Mouse (Mus musculus) CH12.LX (cell line): Measurements from ENCODE around the gene Ube2t. TPM values are rescaled to one million over a fixed set of nuclear protein-coding genes. Genes with fewer than 3 reads are reported as not detected.

Experiments used
- DNase-seq: peaks from one replicate; pipeline ENCODE4 v3.0.0-alpha.2; 2013; ENCODE audit errors: extremely low read depth
- H3K27ac ChIP-seq: 2 replicates; pipeline ENCODE4 v1.5.1; 2012; ENCODE audit warnings: low read depth, mild to moderate bottlenecking, control low read depth, moderate library complexity; ENCODE audit not compliant: insufficient read depth
- H3K27me3 ChIP-seq: replicated peaks from 2 replicates; pipeline ENCODE3; 2012; ENCODE audit warnings: inconsistent platforms
- H3K36me3 ChIP-seq, 2 experiments: replicated peaks in 1 of 2; 2 replicates each; pipeline versions ENCODE3 to v1.6.1; 2012; ENCODE audit warnings: inconsistent platforms in 1 of 2, low read length in 1 of 2, mild to moderate bottlenecking in 1 of 2, mixed read lengths in 1 of 2, moderate library complexity in 1 of 2; ENCODE audit not compliant: control insufficient read depth in 1 of 2, insufficient read depth in 1 of 2
- H3K4me1 ChIP-seq, 2 experiments: 2 replicates each; pipeline ENCODE4 v1.6.1; 2012; ENCODE audit warnings: inconsistent platforms in 1 of 2, moderate library complexity in 1 of 2; ENCODE audit not compliant: insufficient read depth in 2 of 2, control insufficient read depth in 1 of 2
- H3K4me2 ChIP-seq: 2 replicates; pipeline ENCODE4 v1.6.1; 2012; ENCODE audit warnings: low read depth, mild to moderate bottlenecking, control low read depth; ENCODE audit not compliant: poor library complexity, insufficient read depth, severe bottlenecking
- H3K4me3 ChIP-seq, 3 experiments: fragments of 150-350 bp in 1 of 3; sonication (generic) in 1 of 3; replicated peaks in 1 of 3; 2 replicates each; pipeline versions ENCODE3 to v1.5.1; 2011 to 2012; ENCODE audit warnings: low read depth in 2 of 3, low read length in 2 of 3, mild to moderate bottlenecking in 2 of 3, moderate library complexity in 2 of 3, control low read depth in 1 of 3, improper control_type of control experiment in 1 of 3, inconsistent platforms in 1 of 3, mixed read lengths in 1 of 3; ENCODE audit not compliant: poor library complexity in 1 of 3
- H3K79me2 ChIP-seq: replicated peaks from 2 replicates; pipeline ENCODE4 v1.6.1; 2012; ENCODE audit warnings: mild to moderate bottlenecking, moderate library complexity; ENCODE audit not compliant: control insufficient read depth, poor library complexity, insufficient read depth, severe bottlenecking; ENCODE audit errors: extremely low read depth
- H3K9ac ChIP-seq: 2 replicates; pipeline ENCODE4 v1.6.1; 2012; ENCODE audit warnings: low read depth, mild to moderate bottlenecking, control low read depth, moderate library complexity; ENCODE audit not compliant: insufficient read depth
- H3K9me3 ChIP-seq: replicated peaks from 2 replicates; pipeline ENCODE3; 2012; ENCODE audit warnings: low read length, inconsistent platforms, mixed read lengths
- BHLHE40 ChIP-seq: IDR thresholded peaks from 2 replicates; pipeline ENCODE4 v1.6.1; 2011; ENCODE audit warnings: mild to moderate bottlenecking, low read depth, low read length, improper control_type of control experiment
- CHD1 ChIP-seq: IDR thresholded peaks from 2 replicates; pipeline ENCODE4 v1.6.1; 2012; ENCODE audit warnings: low read depth, low read length, improper control_type of control experiment, inconsistent platforms
- CTCF ChIP-seq, 2 experiments: IDR thresholded peaks in 1 of 2; conservative IDR thresholded peaks in 1 of 2; 2 replicates each; pipeline ENCODE4 v1.5.1; 2011 to 2012; ENCODE audit warnings: low read depth in 2 of 2, low read length in 2 of 2, improper control_type of control experiment in 1 of 2, inconsistent platforms in 1 of 2, mild to moderate bottlenecking in 1 of 2, moderate library complexity in 1 of 2
- E2F4 ChIP-seq: IDR thresholded peaks from 2 replicates; pipeline ENCODE4 v1.6.1; 2011; ENCODE audit warnings: low read depth, low read length, improper control_type of control experiment; ENCODE audit not compliant: insufficient replicate concordance
- ELF1 ChIP-seq: IDR thresholded peaks from 2 replicates; pipeline ENCODE4 v1.6.1; 2014; ENCODE audit warnings: low read depth, mild to moderate bottlenecking, inconsistent platforms, low read length, improper control_type of control experiment
- EP300 ChIP-seq: IDR thresholded peaks from 2 replicates; pipeline ENCODE4 v1.6.1; 2011; ENCODE audit warnings: low read length, improper control_type of control experiment
- JUN ChIP-seq: IDR thresholded peaks from 2 replicates; pipeline ENCODE4 v1.6.1; 2011; ENCODE audit warnings: low read depth, mild to moderate bottlenecking, low read length, improper control_type of control experiment, moderate library complexity; ENCODE audit not compliant: insufficient read depth
- MAZ ChIP-seq: IDR thresholded peaks from 2 replicates; pipeline ENCODE4 v1.6.1; 2012; ENCODE audit warnings: low read depth, mild to moderate bottlenecking, inconsistent platforms, low read length, improper control_type of control experiment, moderate library complexity
- MXI1 ChIP-seq: IDR thresholded peaks from 2 replicates; pipeline ENCODE4 v1.6.1; 2011; ENCODE audit warnings: mild to moderate bottlenecking, low read depth, low read length, improper control_type of control experiment
- MYC ChIP-seq: IDR thresholded peaks from 2 replicates; pipeline ENCODE4 v1.6.1; 2011; ENCODE audit warnings: low read depth, mild to moderate bottlenecking, improper control_type of control experiment, low read length
- NRF1 ChIP-seq: IDR thresholded peaks from 2 replicates; pipeline ENCODE4 v1.6.1; 2014; ENCODE audit warnings: low read depth, mild to moderate bottlenecking, inconsistent platforms, low read length, improper control_type of control experiment, moderate library complexity
- PAX5 ChIP-seq: IDR thresholded peaks from 2 replicates; pipeline ENCODE4 v1.6.1; 2012; ENCODE audit warnings: low read length, inconsistent platforms, mixed read lengths
- RAD21 ChIP-seq: IDR thresholded peaks from 2 replicates; pipeline ENCODE4 v1.6.1; 2011; ENCODE audit warnings: low read depth, mild to moderate bottlenecking, low read length, improper control_type of control experiment, moderate library complexity
- SIN3A ChIP-seq: IDR thresholded peaks from 2 replicates; pipeline ENCODE4 v1.6.1; 2012; ENCODE audit warnings: low read length, improper control_type of control experiment, inconsistent platforms
- TBP ChIP-seq: conservative IDR thresholded peaks from 2 replicates; pipeline ENCODE4 v1.6.1; 2011; ENCODE audit warnings: low read depth, low read length, improper control_type of control experiment
- TCF12 ChIP-seq: IDR thresholded peaks from 2 replicates; pipeline ENCODE4 v1.6.1; 2014; ENCODE audit warnings: low read depth, mild to moderate bottlenecking, inconsistent platforms, low read length, improper control_type of control experiment
- USF1 ChIP-seq: IDR thresholded peaks from 2 replicates; pipeline ENCODE4 v1.6.1; 2014; ENCODE audit warnings: low read depth, mild to moderate bottlenecking, inconsistent platforms, low read length, improper control_type of control experiment
- USF2 ChIP-seq: conservative IDR thresholded peaks from 2 replicates; pipeline ENCODE4 v1.6.1; 2011; ENCODE audit warnings: low read depth, low read length, improper control_type of control experiment
- ZMIZ1 ChIP-seq: IDR thresholded peaks from 2 replicates; pipeline ENCODE4 v1.6.1; 2012; ENCODE audit warnings: low read depth, mild to moderate bottlenecking, inconsistent platforms, low read length, improper control_type of control experiment
- dilution Hi-C: fragments of 300-500 bp; cut with MboI; formaldehyde crosslinking; loops from 2 replicates; pipeline ENCODE4 v1.14.3; 2020; ENCODE audit warnings: low sequenced_read_pairs; ENCODE audit not compliant: extremely low pct_unique_long_range_greater_than_20kb, extremely low pct_ligation_motif_present
- in situ Hi-C: fragments of 300-500 bp; cut with MboI; formaldehyde crosslinking; loops from 3 replicates; pipeline ENCODE4 v1.14.3; 2019; ENCODE audit warnings: low sequenced_read_pairs, low pct_ligation_motif_present, low pct_unique_long_range_greater_than_20kb, mixed read lengths
- polyA plus RNA-seq: library from polyadenylated mRNA; unstranded; fragments of >175 nt; gene quantifications from 2 replicates; pipeline ENCODE4 v1.2.1, GENCODE M21; 2012; ENCODE audit warnings: low read depth; ENCODE audit not compliant: insufficient read length
- total RNA-seq, 2 experiments: library from RNA; depleted of rRNA; stranded (reverse); fragments of 300-350 nt in 1 of 2; fragments of >200 nt in 1 of 2; gene quantifications; 2 replicates each; pipeline ENCODE4 v1.2.3; 2012 to 2014

Ube2t gene
- total and polyA plus RNA-seq, 3 experiments, result 19.2 to 40.2 (median 28.8) TPM

DNA sequence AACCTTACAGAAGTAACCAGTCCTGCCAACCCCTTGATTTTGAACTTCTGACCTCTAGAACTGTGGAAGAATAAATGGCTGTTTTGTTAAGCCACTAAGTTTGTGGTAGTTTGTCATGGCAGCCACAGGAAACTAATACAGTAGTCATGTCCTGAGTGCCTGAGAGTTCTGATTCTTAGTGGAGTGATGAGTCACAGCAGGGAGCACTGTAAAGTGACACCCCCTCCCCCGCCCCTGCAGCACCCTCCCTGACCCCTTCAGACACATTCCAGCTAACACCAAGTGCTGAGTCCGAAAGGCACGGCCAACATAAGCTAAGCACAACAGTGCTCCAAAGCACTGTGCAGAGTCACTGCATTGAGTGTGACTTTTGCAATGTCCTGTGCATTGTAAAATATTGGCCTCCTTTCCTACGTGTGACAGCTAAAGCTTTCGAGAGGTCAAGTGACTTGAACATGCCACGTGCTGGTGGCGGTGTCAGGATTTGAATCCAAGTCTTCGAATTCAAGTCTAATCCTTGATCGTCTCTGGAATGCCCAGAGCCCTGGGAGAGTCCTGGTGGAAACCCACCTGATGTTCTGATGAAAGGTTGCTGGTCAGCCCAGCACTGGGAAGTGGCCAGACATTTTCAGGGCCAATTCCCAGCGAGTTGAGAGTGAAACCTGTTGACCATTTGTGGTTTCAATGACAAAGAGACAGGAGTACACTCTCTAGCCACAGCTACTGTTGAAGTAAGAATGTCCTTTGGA lies 54.7 kb downstream of the Ube2t start:
- Histone ChIP-seq H3K27me3 (peaks cover 49% of the 10 kb centered on the region), H3K36me3 (no peaks in the 10 kb centered on the region), H3K79me2 (no peaks in the 10 kb centered on the region)
- TF ChIP-seq TBP (no peak), ELF1 (no peak), JUN (no peak), ZMIZ1 (no peak), USF2 (no peak), USF1 (no peak), MYC (no peak), CHD1 (no peak), PAX5 (no peak), MXI1 (no peak), BHLHE40 (no peak), RAD21 (no peak), EP300 (no peak), CTCF (conservative IDR thresholded peaks at IDR 0.05 in 1 of 2, IDR thresholded peaks at IDR 0.05 in 1 of 2; ENCODE audit: low read depth in 2 of 2, low read length in 2 of 2) (no peak), MAZ (no peak), TCF12 (no peak), SIN3A (no peak)
- TF ChIP-seq, all 38 proteins: peak for 0
- Histone ChIP-seq H3K9me3 (no peaks in the 10 kb centered on the region), H3K27ac (no peak overlapping the region), H3K4me2 (no peak overlapping the region), H3K9ac (no peak overlapping the region), H3K4me1 (peaks cover 3 to 6% of the 10 kb centered on the region in 2 experiments; a peak in 2 of 4 replicates), H3K4me3 (no peak overlapping the region)
- DNase-seq, result no peak
- in situ Hi-C loops, result no loop called here
- dilution Hi-C loops, result no loop called here

DNA sequence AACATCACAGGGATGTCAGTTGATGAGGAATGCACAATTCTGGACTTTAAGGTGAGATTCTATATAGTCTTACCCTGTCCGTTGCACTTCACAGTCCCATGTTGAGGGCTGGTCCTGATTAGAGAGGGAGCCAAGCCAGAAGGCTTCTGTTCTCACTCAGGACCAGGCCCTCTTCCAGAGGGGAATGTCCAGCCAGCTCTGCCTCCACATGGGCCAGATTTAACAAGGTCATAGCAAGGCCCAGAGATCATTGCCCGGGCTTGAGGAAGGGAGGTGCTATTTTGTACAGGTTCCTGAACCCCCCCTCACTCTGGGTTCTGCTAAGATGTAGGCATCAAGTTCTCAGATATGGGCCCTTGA lies 55.3 kb downstream of the Ube2t start:
- dilution Hi-C loops (no loop called here), in situ Hi-C loops (no loop called here)
- H3K4me2 ChIP-seq, result no peak overlapping the region

More for the DNA sequence above, 55.3 kb downstream of the Ube2t start:
- Histone ChIP-seq H3K27ac (no peak overlapping the region), H3K27me3 (peaks cover 51% of the 10 kb centered on the region), H3K9ac (no peak overlapping the region), H3K9me3 (no peaks in the 10 kb centered on the region), H3K4me1 (peaks cover 3 to 6% of the 10 kb centered on the region in 2 experiments; a peak in 2 of 4 replicates), H3K79me2 (no peaks in the 10 kb centered on the region), H3K36me3 (no peaks in the 10 kb centered on the region), H3K4me3 (no peak overlapping the region)
- TF ChIP-seq ELF1 (no peak), E2F4 (no peak), NRF1 (no peak)
- no peak for DNase-seq
